Mouse (Mus musculus): ENCODE measurements around the gene Soat2.

DNA sequence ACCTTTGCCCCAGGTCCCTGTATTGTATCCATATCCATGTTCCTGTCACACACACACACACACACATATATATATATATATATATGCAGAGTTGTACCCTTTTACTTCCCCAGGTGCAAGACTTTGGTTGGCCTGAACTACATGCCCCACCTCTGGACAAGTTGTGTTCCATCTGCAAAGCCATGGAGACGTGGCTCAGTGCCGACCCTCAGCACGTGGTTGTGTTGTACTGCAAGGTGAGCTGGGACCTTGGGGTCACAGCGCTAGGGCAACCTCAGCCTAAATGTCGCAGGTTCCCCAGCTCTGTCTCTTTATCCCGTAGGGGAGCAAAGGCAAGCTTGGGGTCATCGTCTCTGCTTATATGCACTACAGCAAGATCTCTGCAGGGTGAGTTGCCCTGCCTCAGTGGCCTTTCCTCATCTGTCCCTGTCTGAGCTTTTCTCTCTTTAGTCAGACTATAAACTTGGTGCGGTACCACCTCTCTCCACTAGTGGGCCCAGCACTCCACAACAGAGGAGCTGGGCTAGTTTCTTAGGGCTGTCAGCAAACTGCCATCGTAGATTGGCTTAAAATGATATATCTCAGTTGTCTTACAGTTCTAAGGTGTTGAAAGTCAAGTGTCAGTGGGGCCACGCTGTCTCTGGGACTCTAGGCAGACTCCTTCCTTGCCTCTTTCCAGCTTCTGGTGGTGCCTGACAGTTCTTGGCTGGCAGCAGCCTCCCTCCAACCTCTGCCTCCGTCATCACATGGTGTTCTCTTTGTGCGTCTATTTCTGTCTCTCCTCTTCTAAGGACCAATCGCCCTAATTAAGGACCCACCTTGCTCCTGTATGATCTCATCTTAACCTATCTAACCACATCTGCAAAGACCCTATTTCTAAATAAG, 42.4 kb upstream of the Soat2 start:
- peak; percentile 83 for TF ChIP-seq CTCF (IDR thresholded peaks at IDR 0.05; ENCODE audit: borderline replicate concordance, insufficient read depth, low read depth, low read length)
- TF ChIP-seq POLR2A (IDR thresholded peaks at IDR 0.05; ENCODE audit: borderline replicate concordance, insufficient read depth, low read length), result no peak

Data from cerebellum, adult 2 months (tissue).